Mouse (Mus musculus): Measurements from ENCODE around the gene Kbtbd12. TPM values are rescaled to one million over a fixed set of nuclear protein-coding genes. Genes with fewer than 3 reads are reported as not detected.

Gene Kbtbd12
- total RNA-seq, 1 experiment: 0.09 TPM

DNA sequence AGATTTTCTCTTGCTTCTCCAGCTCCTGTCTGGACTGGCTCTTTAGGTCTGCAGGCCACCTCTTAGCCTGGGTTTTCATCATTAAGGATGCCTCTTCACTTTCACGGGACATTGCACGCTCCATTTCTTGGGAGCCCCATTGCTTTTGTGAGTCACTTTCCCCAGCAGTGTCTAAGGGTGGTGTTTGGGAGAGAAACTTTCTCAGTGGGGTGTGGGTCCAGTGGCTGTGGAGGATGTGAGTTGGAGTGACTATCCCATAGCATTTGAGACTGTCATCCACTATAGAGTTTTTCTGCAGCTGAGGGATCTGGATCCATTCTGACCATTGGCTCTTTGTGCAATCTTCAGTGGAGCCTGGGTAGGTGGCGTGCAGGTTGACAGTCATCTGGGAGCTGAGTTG lies 114.3 kb downstream of the Kbtbd12 start:
- Histone ChIP-seq H3K9ac (ENCODE audit: insufficient read depth, low read depth, low read length, poor library complexity, severe bottlenecking) (no peak overlapping the region), H3K36me3 (ENCODE audit: control insufficient read depth, insufficient read depth, low read length, poor library complexity, severe bottlenecking) (no peaks in the 10 kb centered on the region), H3K4me1 (ENCODE audit: control insufficient read depth in 2 of 2, insufficient read depth in 2 of 2, low read length in 2 of 2, poor library complexity in 1 of 2) (peaks cover 0 to 2% of the 10 kb centered on the region in 2 experiments; a peak in 1 of 4 replicates), H3K9me3 (ENCODE audit: control insufficient read depth, insufficient read depth, low read depth, low read length) (no peaks in the 10 kb centered on the region), H3K4me3 (ENCODE audit: insufficient read depth in 1 of 2, low read depth in 1 of 2, low read length in 2 of 2, poor library complexity in 1 of 2, severe bottlenecking in 1 of 2) (no peak overlapping the region), H3K27ac (ENCODE audit: insufficient read depth, low read depth, low read length, poor library complexity, severe bottlenecking) (no peak overlapping the region)
- TF ChIP-seq MAFK (IDR thresholded peaks at IDR 0.05; ENCODE audit: insufficient read depth, low read depth, low read length) (no peak), HCFC1 (IDR thresholded peaks at IDR 0.05; ENCODE audit: borderline replicate concordance, insufficient read depth, low read length) (no peak), ZC3H11A (IDR thresholded peaks at IDR 0.05; ENCODE audit: borderline replicate concordance, low read depth, low read length) (no peak), ZNF384 (IDR thresholded peaks at IDR 0.05; ENCODE audit: low read depth, low read length) (no peak), CHD2 (IDR thresholded peaks at IDR 0.05; ENCODE audit: low read depth, low read length) (no peak)
- no peak for DNase-seq (ENCODE audit: low read depth, low spot score)
- in situ Hi-C loops (cut with MboI; ENCODE audit: low sequenced_read_pairs in 2 of 2, unreplicated experiment in 2 of 2): no loop called here

DNA sequence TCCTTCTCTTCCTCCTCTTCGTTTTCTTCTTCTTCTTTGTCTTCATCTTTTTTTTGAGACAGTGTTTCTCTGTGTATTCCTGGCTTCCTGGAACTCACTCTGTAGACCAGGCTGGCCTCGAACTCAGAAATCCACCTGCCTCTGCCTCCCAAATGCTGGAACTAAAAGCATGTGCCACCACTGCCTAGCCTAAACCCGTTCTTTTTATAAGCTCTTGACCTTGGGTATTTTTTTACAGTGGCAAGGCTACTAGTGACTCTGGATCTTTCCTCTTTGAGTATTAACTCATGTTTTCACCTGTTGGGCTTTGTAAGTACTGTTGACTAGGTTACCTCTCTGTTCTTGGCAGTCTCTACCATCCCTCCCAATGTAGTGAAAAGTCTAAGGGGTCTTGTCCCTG lies 114.7 kb downstream of the Kbtbd12 start:
- TF ChIP-seq ZNF384 (IDR thresholded peaks at IDR 0.05; ENCODE audit: low read depth, low read length): no peak
- TF ChIP-seq MAFK (IDR thresholded peaks at IDR 0.05; ENCODE audit: insufficient read depth, low read depth, low read length): no peak
- no peak for TF ChIP-seq CHD2 (IDR thresholded peaks at IDR 0.05; ENCODE audit: low read depth, low read length)
- TF ChIP-seq HCFC1 (IDR thresholded peaks at IDR 0.05; ENCODE audit: borderline replicate concordance, insufficient read depth, low read length): no peak
- no peak for TF ChIP-seq ZC3H11A (IDR thresholded peaks at IDR 0.05; ENCODE audit: borderline replicate concordance, low read depth, low read length)
- H3K9me3 ChIP-seq (ENCODE audit: control insufficient read depth, insufficient read depth, low read depth, low read length): no peaks in the 10 kb centered on the region
- H3K36me3 ChIP-seq (ENCODE audit: control insufficient read depth, insufficient read depth, low read length, poor library complexity, severe bottlenecking): no peaks in the 10 kb centered on the region
- no peak overlapping the region for H3K9ac ChIP-seq (ENCODE audit: insufficient read depth, low read depth, low read length, poor library complexity, severe bottlenecking)
- in situ Hi-C loops (cut with MboI; ENCODE audit: low sequenced_read_pairs in 2 of 2, unreplicated experiment in 2 of 2): no loop called here
- no peak overlapping the region for H3K4me3 ChIP-seq (ENCODE audit: insufficient read depth in 1 of 2, low read depth in 1 of 2, low read length in 2 of 2, poor library complexity in 1 of 2, severe bottlenecking in 1 of 2)
- H3K4me1 ChIP-seq (ENCODE audit: control insufficient read depth in 2 of 2, insufficient read depth in 2 of 2, low read length in 2 of 2, poor library complexity in 1 of 2): peaks cover 0 to 2% of the 10 kb centered on the region in 2 experiments; a peak in 1 of 4 replicates
- no peak for DNase-seq (ENCODE audit: low read depth, low spot score)
- no peak overlapping the region for H3K27ac ChIP-seq (ENCODE audit: insufficient read depth, low read depth, low read length, poor library complexity, severe bottlenecking)

DNA sequence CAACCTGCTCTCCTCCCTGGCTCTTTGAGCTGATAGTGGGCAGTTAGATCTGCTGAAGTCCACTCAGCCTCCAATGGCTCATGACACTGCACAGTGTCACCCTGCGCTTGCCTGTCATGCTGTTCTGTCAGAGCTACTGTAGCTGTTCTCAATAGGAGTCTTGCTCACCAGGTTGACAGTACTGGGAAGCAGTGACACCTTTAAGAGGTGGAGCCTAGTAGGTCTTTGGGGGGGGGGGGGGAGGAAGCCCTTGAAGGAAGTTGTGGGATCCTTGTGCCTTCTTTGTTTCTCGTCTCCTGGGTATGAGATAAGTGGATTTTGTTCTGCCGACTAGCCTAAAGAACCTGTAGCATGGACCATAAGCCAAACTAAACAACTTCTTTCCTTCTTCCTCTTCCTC lies 115.1 kb downstream of the Kbtbd12 start:
- TF ChIP-seq MAFK (IDR thresholded peaks at IDR 0.05; ENCODE audit: insufficient read depth, low read depth, low read length): no peak
- no peak for TF ChIP-seq HCFC1 (IDR thresholded peaks at IDR 0.05; ENCODE audit: borderline replicate concordance, insufficient read depth, low read length)
- no peak for TF ChIP-seq ZNF384 (IDR thresholded peaks at IDR 0.05; ENCODE audit: low read depth, low read length)
- TF ChIP-seq CHD2 (IDR thresholded peaks at IDR 0.05; ENCODE audit: low read depth, low read length): no peak
- TF ChIP-seq ZC3H11A (IDR thresholded peaks at IDR 0.05; ENCODE audit: borderline replicate concordance, low read depth, low read length): no peak

DNA sequence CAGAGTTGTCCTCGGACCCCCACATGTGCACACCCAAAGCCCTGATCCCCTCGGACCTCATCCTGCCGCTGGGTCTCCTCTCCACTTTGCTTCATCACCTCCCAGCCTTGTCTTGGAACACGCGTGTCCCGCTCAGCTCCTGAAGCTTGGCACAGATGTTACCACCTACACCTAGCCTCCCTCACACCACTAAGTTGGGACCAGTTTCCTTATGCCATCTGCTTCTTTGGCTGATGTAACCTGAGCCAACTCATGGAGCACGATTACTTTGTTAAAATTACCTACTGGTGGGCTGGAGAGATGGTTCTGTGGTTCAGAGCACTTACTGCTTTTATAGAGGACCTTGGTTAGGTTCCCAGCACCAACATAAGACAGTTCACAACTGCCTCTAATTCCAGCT lies 115.9 kb downstream of the Kbtbd12 start:
- Histone ChIP-seq H3K36me3 (ENCODE audit: control insufficient read depth, insufficient read depth, low read length, poor library complexity, severe bottlenecking) (peaks cover 2% of the 10 kb centered on the region; the same call in 1 of the 2 replicates), H3K4me1 (ENCODE audit: control insufficient read depth in 2 of 2, insufficient read depth in 2 of 2, low read length in 2 of 2, poor library complexity in 1 of 2) (peaks cover 2 to 3% of the 10 kb centered on the region in 2 experiments; a peak in 1 of 4 replicates), H3K4me3 (ENCODE audit: insufficient read depth in 1 of 2, low read depth in 1 of 2, low read length in 2 of 2, poor library complexity in 1 of 2, severe bottlenecking in 1 of 2) (no peak overlapping the region), H3K9me3 (ENCODE audit: control insufficient read depth, insufficient read depth, low read depth, low read length) (no peaks in the 10 kb centered on the region), H3K27ac (ENCODE audit: insufficient read depth, low read depth, low read length, poor library complexity, severe bottlenecking) (no peak overlapping the region), H3K9ac (ENCODE audit: insufficient read depth, low read depth, low read length, poor library complexity, severe bottlenecking) (no peak overlapping the region)
- no peak for TF ChIP-seq MAFK (IDR thresholded peaks at IDR 0.05; ENCODE audit: insufficient read depth, low read depth, low read length)
- no peak for TF ChIP-seq CHD2 (IDR thresholded peaks at IDR 0.05; ENCODE audit: low read depth, low read length)
- in situ Hi-C loops (cut with MboI; ENCODE audit: low sequenced_read_pairs in 2 of 2, unreplicated experiment in 2 of 2): no loop called here
- no peak for DNase-seq (ENCODE audit: low read depth, low spot score)

More for the DNA sequence above, 115.1 kb downstream of the Kbtbd12 start:
- Histone ChIP-seq H3K36me3 (ENCODE audit: control insufficient read depth, insufficient read depth, low read length, poor library complexity, severe bottlenecking) (no peaks in the 10 kb centered on the region), H3K9me3 (ENCODE audit: control insufficient read depth, insufficient read depth, low read depth, low read length) (no peaks in the 10 kb centered on the region), H3K9ac (ENCODE audit: insufficient read depth, low read depth, low read length, poor library complexity, severe bottlenecking) (no peak overlapping the region), H3K27ac (ENCODE audit: insufficient read depth, low read depth, low read length, poor library complexity, severe bottlenecking) (no peak overlapping the region), H3K4me1 (ENCODE audit: control insufficient read depth in 2 of 2, insufficient read depth in 2 of 2, low read length in 2 of 2, poor library complexity in 1 of 2) (peaks cover 0 to 2% of the 10 kb centered on the region in 2 experiments; a peak in 1 of 4 replicates), H3K4me3 (ENCODE audit: insufficient read depth in 1 of 2, low read depth in 1 of 2, low read length in 2 of 2, poor library complexity in 1 of 2, severe bottlenecking in 1 of 2) (no peak overlapping the region)
- DNase-seq (ENCODE audit: low read depth, low spot score): no peak
- in situ Hi-C loops (cut with MboI; ENCODE audit: low sequenced_read_pairs in 2 of 2, unreplicated experiment in 2 of 2): no loop called here
